Mouse (Mus musculus) kidney, postnatal 0 days (tissue): Measurements from ENCODE around the gene Gm3045. TPM values are rescaled to one million over a fixed set of nuclear protein-coding genes. Genes with fewer than 3 reads are reported as not detected.

Experiments used
- ATAC-seq: fragments of 200-750 bp; cut with Nextera tagmentation; replicated peaks from 2 replicates; pipeline ENCODE4 v1.8.0; 2017; ENCODE audit warnings: low read depth, moderate number of reproducible peaks, moderate TSS enrichment, moderate library complexity; ENCODE audit not compliant: low FRiP score
- DNase-seq: peaks from one replicate; pipeline ENCODE4 v3.0.0-alpha.2; 2016; ENCODE audit warnings: low spot score
- H3K27ac ChIP-seq: fragments of 300-500 bp; sonication (generic); 2 replicates; pipeline ENCODE4 v1.5.1; 2014; ENCODE audit warnings: mild to moderate bottlenecking
- H3K27me3 ChIP-seq: fragments of 300-500 bp; sonication (generic); 2 replicates; pipeline ENCODE4 v1.6.1; 2014; ENCODE audit warnings: low read length, mixed read lengths; ENCODE audit not compliant: insufficient read depth
- H3K36me3 ChIP-seq: fragments of 300-500 bp; sonication (generic); 2 replicates; pipeline ENCODE4 v1.6.1; 2014; ENCODE audit warnings: low read length, mixed read lengths; ENCODE audit not compliant: insufficient read depth
- H3K4me1 ChIP-seq: fragments of 300-500 bp; sonication (generic); replicated peaks from 2 replicates; pipeline ENCODE4 v1.6.1; 2014; ENCODE audit warnings: antibody characterized with exemption, low read length, mixed read lengths; ENCODE audit not compliant: insufficient read depth
- H3K4me2 ChIP-seq: fragments of 300-500 bp; sonication (generic); 2 replicates; pipeline ENCODE4 v1.6.1; 2014; ENCODE audit warnings: mild to moderate bottlenecking, low read length, moderate library complexity, mixed read lengths
- H3K4me3 ChIP-seq: fragments of 300-500 bp; sonication (generic); replicated peaks from 2 replicates; pipeline ENCODE4 v1.5.1; 2014; ENCODE audit warnings: low read depth, low read length
- H3K9ac ChIP-seq: fragments of 300-500 bp; sonication (generic); 2 replicates; pipeline ENCODE4 v1.6.1; 2014; ENCODE audit warnings: low read depth, low read length
- H3K9me3 ChIP-seq: fragments of 300-500 bp; sonication (generic); replicated peaks from 2 replicates; pipeline ENCODE4 v1.6.1; 2016; ENCODE audit warnings: low read length, inconsistent platforms, mixed read lengths
- CTCF ChIP-seq: IDR thresholded peaks from 2 replicates; pipeline ENCODE4 v1.5.1; 2016; ENCODE audit warnings: antibody characterized with exemption, low read depth, mild to moderate bottlenecking, moderate library complexity
- WGBS: fragments of 180-500 bp; shearing (Covaris S2); extraction: QIAGEN DNeasy Blood & Tissue Kit; methylation state at CpG from one replicate; pipeline ENCODE4 v1.1.7; 2014; 5-methylcytosine and 5-hydroxymethylcytosine counted together
- polyA plus RNA-seq: library from polyadenylated mRNA; unstranded; fragments of >200 nt; fragmentation: Nextera tagmentation; extraction: Ambion mirVana; gene quantifications from 2 replicates; pipeline ENCODE4 v1.2.1, GENCODE M21; 2015

Gm3045 gene
- polyA plus RNA-seq, 1 experiment from 2014 or later, result not detected

DNA sequence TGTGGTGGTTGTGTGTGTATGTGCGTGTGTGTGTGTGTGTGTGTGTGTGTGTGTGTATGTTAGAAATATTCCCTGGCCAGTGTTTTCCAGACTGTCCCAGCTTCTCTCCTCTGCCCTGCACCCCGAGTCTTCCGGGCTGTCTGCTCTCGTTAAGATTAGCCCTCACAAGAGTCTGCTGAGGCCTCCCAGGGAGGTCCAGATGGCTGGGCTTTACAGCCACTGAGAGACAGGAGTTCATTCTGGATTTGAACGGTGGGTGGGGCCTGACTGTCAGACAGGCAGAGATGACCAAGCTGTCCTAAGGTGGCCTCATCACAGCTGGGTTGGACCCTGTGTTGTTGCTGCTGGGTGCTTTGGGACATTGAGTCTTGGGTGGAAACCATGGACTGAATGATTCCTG lies 28.8 kb upstream of the Gm3045 start:
- peak; percentile 73 for DNase-seq
- no peak overlapping the region for H3K27ac ChIP-seq
- H3K27me3 ChIP-seq, result no peaks in the 10 kb centered on the region
- H3K4me3 ChIP-seq, result no peak overlapping the region
- 33% methylated on average over 5 of the region's 5 CpGs for WGBS
- TF ChIP-seq CTCF, result no peak
- ATAC-seq, result peak; percentile 81
- no peak overlapping the region for H3K9ac ChIP-seq
- H3K4me1 ChIP-seq, result no peaks in the 10 kb centered on the region
- no peaks in the 10 kb centered on the region for H3K9me3 ChIP-seq
- H3K4me2 ChIP-seq, result no peak overlapping the region
- no peaks in the 10 kb centered on the region for H3K36me3 ChIP-seq

DNA sequence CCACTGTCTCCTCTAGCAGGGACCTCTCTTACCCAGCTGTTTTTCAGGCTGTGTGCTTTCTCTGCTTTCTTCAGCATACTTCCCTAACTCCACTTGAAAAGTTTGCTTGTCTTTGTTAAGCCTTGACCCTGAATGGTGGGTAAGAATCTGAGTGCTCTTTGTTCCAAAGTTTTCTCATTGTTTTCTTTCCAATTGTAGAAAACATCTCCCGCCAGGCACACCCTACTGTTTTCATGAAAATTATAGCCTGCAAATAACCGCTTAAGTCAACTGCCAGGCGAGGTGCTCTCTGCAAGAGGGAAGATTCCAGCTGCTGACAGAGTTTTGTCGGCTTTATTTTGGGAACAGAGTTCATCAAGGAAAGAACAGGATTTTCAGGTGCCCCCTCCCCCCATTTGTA lies 25.2 kb upstream of the Gm3045 start:
- no peaks in the 10 kb centered on the region for H3K4me1 ChIP-seq
- H3K27me3 ChIP-seq, result no peaks in the 10 kb centered on the region
- no peak overlapping the region for H3K4me2 ChIP-seq
- no peak for TF ChIP-seq CTCF
- ATAC-seq, result no peak
- no peaks in the 10 kb centered on the region for H3K9me3 ChIP-seq
- 74% methylated on average over 4 of the region's 4 CpGs for WGBS
- no peaks in the 10 kb centered on the region for H3K36me3 ChIP-seq
- no peak overlapping the region for H3K4me3 ChIP-seq
- no peak for DNase-seq
- H3K9ac ChIP-seq, result no peak overlapping the region
- no peak overlapping the region for H3K27ac ChIP-seq

DNA sequence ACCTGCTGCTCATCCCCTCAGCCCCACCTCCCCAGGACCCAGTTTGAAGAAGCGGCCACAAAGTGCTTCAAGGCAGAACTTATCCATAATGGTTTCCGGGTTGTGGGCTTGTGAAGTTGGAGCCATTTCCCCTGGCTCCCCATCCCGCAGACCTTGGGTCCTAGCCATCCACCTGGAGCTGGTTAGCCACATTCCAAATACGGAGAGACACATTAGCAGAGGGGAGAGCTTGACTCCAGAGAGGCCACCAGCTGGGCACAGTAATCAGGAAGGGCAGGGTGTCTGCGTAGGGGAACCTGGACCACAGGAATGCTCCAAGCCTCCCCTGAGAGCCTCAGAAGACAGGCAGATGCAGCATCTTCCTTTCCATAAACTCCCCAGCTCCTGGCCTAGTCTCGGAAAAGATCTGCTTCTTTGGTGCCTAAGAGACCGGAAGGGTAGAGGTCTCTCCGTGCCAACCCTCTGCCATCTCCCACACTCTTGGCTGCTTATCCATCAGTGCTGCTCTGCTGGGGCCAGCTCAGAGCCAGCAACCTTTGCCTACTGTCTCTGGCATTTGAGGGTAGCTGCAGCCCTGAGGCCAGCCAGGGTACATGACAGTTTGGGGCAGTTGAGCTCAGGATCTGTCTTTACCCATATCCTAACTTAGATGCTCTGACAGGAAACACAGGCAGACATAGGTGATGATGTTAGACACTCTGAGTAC lies 22.9 kb upstream of the Gm3045 start:
- no peak for ATAC-seq
- WGBS, result 86% methylated on average over 8 of the region's 8 CpGs
- Histone ChIP-seq H3K36me3 (no peaks in the 10 kb centered on the region), H3K9me3 (no peaks in the 10 kb centered on the region), H3K4me3 (no peak overlapping the region), H3K27ac (no peak overlapping the region), H3K27me3 (no peaks in the 10 kb centered on the region), H3K4me2 (no peak overlapping the region), H3K9ac (no peak overlapping the region), H3K4me1 (no peaks in the 10 kb centered on the region)
- no peak for DNase-seq
- no peak for TF ChIP-seq CTCF

DNA sequence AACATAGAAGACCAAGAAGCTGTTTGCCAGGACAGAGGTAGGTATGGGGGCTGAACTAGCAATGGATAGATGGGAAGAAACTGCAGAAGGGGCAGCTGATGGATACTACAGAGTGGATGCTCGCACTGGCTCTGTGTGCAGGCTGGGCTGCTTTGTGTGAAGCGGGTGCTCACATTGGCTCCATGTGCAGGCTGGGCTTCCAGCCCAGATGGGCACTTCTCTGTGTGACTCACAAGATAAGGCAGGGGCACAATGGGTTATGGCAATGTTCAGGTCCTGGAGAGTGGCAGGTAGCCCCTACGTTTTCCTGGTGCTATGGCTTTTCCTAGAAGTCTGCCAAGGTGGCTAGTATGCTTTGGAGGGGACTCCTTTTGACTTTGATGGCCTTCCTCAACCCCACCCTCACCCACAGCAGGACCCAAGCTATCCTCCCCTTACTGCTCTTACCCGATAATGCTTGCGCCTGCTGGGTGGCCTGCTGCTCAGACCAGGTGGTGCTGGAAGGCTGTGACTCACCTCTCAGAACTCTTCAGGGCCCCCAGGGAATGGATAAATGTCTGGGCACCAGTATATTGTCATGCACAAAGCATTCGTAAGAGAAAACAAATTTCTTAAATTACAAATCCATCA lies 21.8 kb upstream of the Gm3045 start:
- 66% methylated on average over 6 of the region's 6 CpGs for WGBS
- Histone ChIP-seq H3K4me1 (no peaks in the 10 kb centered on the region), H3K4me2 (no peak overlapping the region), H3K9ac (no peak overlapping the region), H3K36me3 (no peaks in the 10 kb centered on the region), H3K4me3 (no peak overlapping the region), H3K9me3 (no peaks in the 10 kb centered on the region), H3K27ac (no peak overlapping the region), H3K27me3 (no peaks in the 10 kb centered on the region)
- ATAC-seq (no peak), DNase-seq (no peak)
- no peak for TF ChIP-seq CTCF

DNA sequence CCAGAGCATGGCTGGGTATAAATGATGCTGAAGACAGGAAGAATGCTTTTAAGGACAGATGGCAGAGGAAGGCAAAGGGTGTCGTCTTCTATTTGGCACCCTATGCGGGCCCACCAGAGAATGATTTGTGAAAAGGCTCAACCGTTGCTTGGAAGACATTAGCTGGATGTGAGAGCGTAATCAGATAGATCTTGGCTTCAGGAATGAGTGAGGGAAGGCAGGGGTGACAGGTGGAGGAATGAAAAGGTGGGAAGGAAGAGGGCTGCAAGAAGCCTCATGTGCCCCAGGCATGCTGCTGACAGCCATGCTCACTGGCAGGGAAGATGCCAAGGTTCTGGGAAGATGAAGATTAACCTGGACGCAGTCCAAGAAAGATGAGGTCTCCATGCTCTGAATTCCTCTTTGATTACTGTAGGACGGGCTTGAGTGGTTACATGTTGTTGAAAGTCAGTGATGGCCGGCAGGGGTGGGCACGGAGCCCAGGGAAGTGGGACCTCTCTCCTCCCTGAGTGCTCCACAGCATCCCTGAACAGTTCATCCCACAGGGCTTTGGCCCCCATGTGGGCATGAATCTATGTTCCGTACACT lies 14.0 kb upstream of the Gm3045 start:
- H3K36me3 ChIP-seq, result no peaks in the 10 kb centered on the region
- peaks cover 9% of the 10 kb centered on the region; the same call in 1 of the 2 replicates for H3K9me3 ChIP-seq
- H3K4me1 ChIP-seq, result no peaks in the 10 kb centered on the region
- no peak overlapping the region for H3K9ac ChIP-seq
- no peak overlapping the region for H3K27ac ChIP-seq
- DNase-seq (no peak), ATAC-seq (no peak)
- no peaks in the 10 kb centered on the region for H3K27me3 ChIP-seq
- H3K4me2 ChIP-seq, result no peak overlapping the region
- H3K4me3 ChIP-seq, result no peak overlapping the region
- no peak for TF ChIP-seq CTCF
- WGBS, result 69% methylated on average over 9 of the region's 9 CpGs

DNA sequence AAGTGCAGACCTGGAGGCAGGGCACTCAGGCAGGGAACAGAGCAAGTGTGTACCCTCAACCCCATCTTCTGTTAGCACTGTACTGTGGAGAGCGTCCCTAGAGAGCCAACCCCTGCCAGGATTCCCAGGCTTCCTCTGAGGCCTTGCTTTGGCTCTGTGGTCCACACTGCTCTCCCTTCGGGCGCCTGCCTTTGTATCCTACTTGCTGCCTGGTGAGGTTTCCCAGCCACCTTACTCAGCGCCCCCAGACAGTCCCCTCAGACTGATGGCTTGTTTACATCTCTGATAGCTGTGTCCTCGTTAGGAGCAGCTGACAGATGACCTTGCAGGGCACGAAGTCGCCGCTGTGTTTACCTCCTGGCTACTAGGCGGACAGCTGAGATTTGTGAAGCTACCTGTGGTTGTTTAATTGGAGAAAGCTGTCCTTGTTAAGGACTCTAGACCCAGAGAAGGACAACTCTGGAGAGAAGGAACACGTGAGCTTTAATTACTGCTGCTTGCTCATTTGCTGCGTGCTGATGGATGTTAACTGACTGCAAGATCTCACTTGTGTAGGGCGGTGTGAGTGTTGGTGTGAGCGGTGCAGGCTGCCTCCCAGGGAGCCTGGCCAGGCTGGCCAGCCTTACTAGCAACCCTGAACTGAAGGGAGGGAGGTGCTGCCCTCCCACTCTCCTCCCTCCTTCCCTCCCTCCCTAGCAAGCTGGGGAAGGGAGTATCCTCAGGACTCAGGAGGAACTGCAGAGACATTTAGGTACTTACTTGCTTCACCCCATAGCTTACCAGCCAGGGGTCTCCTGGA lies 7.5 kb upstream of the Gm3045 start:
- TF ChIP-seq CTCF, result no peak
- H3K9me3 ChIP-seq, result peaks cover 3% of the 10 kb centered on the region; the same call in 1 of the 2 replicates
- DNase-seq, result peak; percentile 33
- H3K36me3 ChIP-seq, result no peaks in the 10 kb centered on the region
- no peak for ATAC-seq
- H3K4me2 ChIP-seq, result no peak overlapping the region
- H3K9ac ChIP-seq, result no peak overlapping the region
- no peak overlapping the region for H3K27ac ChIP-seq
- 35% methylated on average over 13 of the region's 13 CpGs for WGBS
- H3K27me3 ChIP-seq, result no peaks in the 10 kb centered on the region
- no peaks in the 10 kb centered on the region for H3K4me1 ChIP-seq
- H3K4me3 ChIP-seq, result no peak overlapping the region
